ENCODE assay signal across 10 mouse cellular contexts in genomic region chr6:37142991-37143866, GRCm38 (mm10).
DNase-seq lines count a peak whose midpoint lies in the region.
"Had no signal": no experiment of that assay in that cellular context is flagged by ENCODE, and none has a peak within 500 bp of the region (broad histone marks: within the 10 kb centered on the region; RNA-seq: fewer than 3 reads in every experiment).

No protein-coding gene starts in this region.

- no peaks in the 10 kb centered on the region for H3K27me3 ChIP-seq in heart, embryonic 10.5 days (ENCODE audit: insufficient read depth, poor library complexity, severe bottlenecking)
- H3K27me3 ChIP-seq: embryonic facial prominence, embryonic 12.5 days; liver, embryonic 15.5 days had no signal

- H3K36me3 ChIP-seq in heart, embryonic 10.5 days: no peaks in the 10 kb centered on the region
- H3K36me3 ChIP-seq: embryonic facial prominence, embryonic 12.5 days; liver, embryonic 15.5 days had no signal

- peaks cover 26% of the 10 kb centered on the region for H3K4me1 ChIP-seq in heart, embryonic 10.5 days
- H3K4me1 ChIP-seq: liver, embryonic 15.5 days had no signal

- peak overlapping the region; percentile 36 for H3K27ac ChIP-seq in heart, embryonic 10.5 days
- H3K27ac ChIP-seq: embryonic facial prominence, embryonic 12.5 days; liver, embryonic 15.5 days had no signal

- H3K9me3 ChIP-seq in heart, embryonic 10.5 days: no peaks in the 10 kb centered on the region
- H3K9me3 ChIP-seq: embryonic facial prominence, embryonic 12.5 days; liver, embryonic 15.5 days had no signal

- H3K4me3 ChIP-seq in heart, embryonic 10.5 days: no peak overlapping the region
- H3K4me3 ChIP-seq: embryonic facial prominence, embryonic 12.5 days; liver, embryonic 15.5 days had no signal

- 78% methylated on average over 11 of the region's 11 CpGs for WGBS in heart, embryonic 10.5 days

- peak; percentile 36 to 70 for DNase-seq in frontal cortex, adult 2 months (ENCODE audit: extremely low spot score in 1 of 2, low spot score in 1 of 2)
- DNase-seq in frontal cortex, postnatal 10 days (ENCODE audit: low spot score in 2 of 2): no peak
- DNase-seq in right cerebral cortex, adult 2 months (ENCODE audit: low spot score in 2 of 2): peak; percentile 36 to 62
- DNase-seq in right cerebral cortex, postnatal 25 days: no peak
- no peak for DNase-seq in heart, embryonic 10.5 days (ENCODE audit: low spot score)
- DNase-seq in retina, adult 2 months (ENCODE audit: low read depth, low spot score): peak; percentile 15
- DNase-seq in gastrocnemius, postnatal 4 days (ENCODE audit: low spot score in 2 of 2): no peak
- DNase-seq in layer of hippocampus, adult 9-11 months: no peak

Comparison
In these comparisons a context has a peak if more than half of its experiments do, and no peak if none do; other contexts are left out.
1. DNase-seq: peak in frontal cortex, adult 2 months (2 of 2), right cerebral cortex, adult 2 months (2 of 2) and retina, adult 2 months (single experiment); none in frontal cortex, postnatal 10 days (0 of 2), right cerebral cortex, postnatal 25 days (single experiment), heart, embryonic 10.5 days (single experiment), gastrocnemius, postnatal 4 days (0 of 2) and layer of hippocampus, adult 9-11 months (single experiment).